Mouse (Mus musculus) MEL (cell line): ENCODE data around the gene Ncstn. TPM values are rescaled to one million over a fixed set of nuclear protein-coding genes. Genes with fewer than 3 reads are reported as not detected.

Source experiments
- DNase-seq: peaks from one replicate; pipeline ENCODE4 v3.0.0; 2011; ENCODE audit warnings: low read depth, low spot score
- H3K27ac ChIP-seq: 2 replicates; pipeline ENCODE4 v1.5.1; 2012; ENCODE audit warnings: low read depth, mild to moderate bottlenecking, control low read depth, low read length, moderate library complexity; ENCODE audit not compliant: control insufficient read depth
- H3K27me3 ChIP-seq, 2 experiments: fragments of 150-350 bp in 1 of 2; sonication (generic) in 1 of 2; 2 replicates each; pipeline ENCODE4 v1.6.1; 2012; ENCODE audit warnings: low read length in 2 of 2, mild to moderate bottlenecking in 2 of 2, improper control_type of control experiment in 1 of 2, moderate library complexity in 1 of 2; ENCODE audit not compliant: insufficient read depth in 2 of 2, control insufficient read depth in 1 of 2
- H3K36me3 ChIP-seq, 2 experiments: 2 replicates each; pipeline ENCODE4 v1.6.1; 2012 to 2014; ENCODE audit warnings: low read length in 2 of 2, improper control_type of control experiment in 1 of 2, inconsistent platforms in 1 of 2, mild to moderate bottlenecking in 1 of 2; ENCODE audit not compliant: insufficient read depth in 2 of 2, control insufficient read depth in 1 of 2
- H3K4me1 ChIP-seq, 2 experiments: fragments of 150-350 bp in 1 of 2; sonication (generic) in 1 of 2; 2 replicates each; pipeline ENCODE4 v1.6.1; 2012; ENCODE audit warnings: low read length in 2 of 2, improper control_type of control experiment in 1 of 2, mild to moderate bottlenecking in 1 of 2; ENCODE audit not compliant: insufficient read depth in 2 of 2, control insufficient read depth in 1 of 2
- H3K4me3 ChIP-seq, 2 experiments: fragments of 150-350 bp in 1 of 2; sonication (generic) in 1 of 2; 2 replicates each; pipeline ENCODE4 v1.5.1; 2012; ENCODE audit warnings: low read depth in 2 of 2, low read length in 2 of 2, mild to moderate bottlenecking in 2 of 2, moderate library complexity in 2 of 2, control low read depth in 1 of 2, improper control_type of control experiment in 1 of 2; ENCODE audit not compliant: control insufficient read depth in 1 of 2, insufficient read depth in 1 of 2
- H3K79me2 ChIP-seq: 2 replicates; pipeline ENCODE4 v1.6.1; 2012; ENCODE audit warnings: mild to moderate bottlenecking, low read length, moderate library complexity; ENCODE audit not compliant: control insufficient read depth, poor library complexity, insufficient read depth
- H3K9ac ChIP-seq: 2 replicates; pipeline ENCODE4 v1.6.1; 2012; ENCODE audit warnings: low read depth, mild to moderate bottlenecking, control low read depth, low read length, moderate library complexity; ENCODE audit not compliant: control insufficient read depth, poor library complexity, severe bottlenecking
- H3K9me3 ChIP-seq: fragments of 150-350 bp; sonication (generic); replicated peaks from 2 replicates; pipeline ENCODE4 v1.6.1; 2012; ENCODE audit warnings: mild to moderate bottlenecking, low read length, improper control_type of control experiment, moderate library complexity; ENCODE audit not compliant: insufficient read depth
- CTCF ChIP-seq, 3 experiments: IDR thresholded peaks in 2 of 3; conservative IDR thresholded peaks in 1 of 3; 2 replicates each; pipeline ENCODE4 v1.5.1; 2011 to 2012; ENCODE audit warnings: low read length in 3 of 3, low read depth in 2 of 3, mild to moderate bottlenecking in 2 of 3, improper control_type of control experiment in 1 of 3, inconsistent platforms in 1 of 3, mixed read lengths in 1 of 3, moderate library complexity in 1 of 3; ENCODE audit not compliant: control insufficient read depth in 1 of 3, insufficient read depth in 1 of 3, poor library complexity in 1 of 3, severe bottlenecking in 1 of 3
- E2F4 ChIP-seq: IDR thresholded peaks from 2 replicates; pipeline ENCODE4 v1.6.1; 2011; ENCODE audit warnings: low read depth, low read length, improper control_type of control experiment, borderline replicate concordance
- GABPA ChIP-seq: IDR thresholded peaks from 2 replicates; pipeline ENCODE4 v1.6.1; 2012; ENCODE audit warnings: low read depth, mild to moderate bottlenecking, inconsistent platforms, low read length, improper control_type of control experiment, moderate library complexity
- GATA1 ChIP-seq: IDR thresholded peaks from 2 replicates; pipeline ENCODE4 v1.6.1; 2011; ENCODE audit warnings: low read depth, low read length, improper control_type of control experiment
- HCFC1 ChIP-seq: IDR thresholded peaks from 2 replicates; pipeline ENCODE4 v1.6.1; 2012; ENCODE audit warnings: low read depth, mild to moderate bottlenecking, inconsistent platforms, low read length, improper control_type of control experiment, moderate library complexity
- MAFK ChIP-seq: IDR thresholded peaks from 2 replicates; pipeline ENCODE4 v1.6.1; 2011; ENCODE audit warnings: low read depth, mild to moderate bottlenecking, low read length, improper control_type of control experiment, borderline replicate concordance
- MAX ChIP-seq: IDR thresholded peaks from 2 replicates; pipeline ENCODE4 v1.6.1; 2011; ENCODE audit warnings: low read length, improper control_type of control experiment
- MAZ ChIP-seq: IDR thresholded peaks from 2 replicates; pipeline ENCODE4 v1.6.1; 2012; ENCODE audit warnings: low read depth, mild to moderate bottlenecking, inconsistent platforms, low read length, improper control_type of control experiment
- MEF2A ChIP-seq: IDR thresholded peaks from 2 replicates; pipeline ENCODE4 v1.6.1; 2014; ENCODE audit warnings: low read depth, mild to moderate bottlenecking, inconsistent platforms, low read length, improper control_type of control experiment; ENCODE audit not compliant: poor library complexity, insufficient replicate concordance, severe bottlenecking; ENCODE audit errors: extremely low read depth
- MXI1 ChIP-seq: IDR thresholded peaks from 2 replicates; pipeline ENCODE4 v1.6.1; 2011; ENCODE audit warnings: mild to moderate bottlenecking, low read depth, low read length, improper control_type of control experiment
- MYB ChIP-seq: IDR thresholded peaks from 2 replicates; pipeline ENCODE4 v1.6.1; 2011; ENCODE audit warnings: mild to moderate bottlenecking, low read depth, low read length, improper control_type of control experiment
- NRF1 ChIP-seq: IDR thresholded peaks from 2 replicates; pipeline ENCODE4 v1.6.1; 2014; ENCODE audit warnings: low read depth, mild to moderate bottlenecking, inconsistent platforms, low read length, improper control_type of control experiment, moderate library complexity; ENCODE audit not compliant: poor library complexity, insufficient read depth, severe bottlenecking
- POLR2A ChIP-seq, 2 experiments: IDR thresholded peaks; 2 replicates each; pipeline ENCODE4 v1.6.1; 2011 to 2012; ENCODE audit warnings: low read length in 2 of 2, mild to moderate bottlenecking in 2 of 2, control low read depth in 1 of 2, improper control_type of control experiment in 1 of 2, low read depth in 1 of 2, moderate library complexity in 1 of 2; ENCODE audit not compliant: control insufficient read depth in 1 of 2, insufficient read depth in 1 of 2, poor library complexity in 1 of 2
- RAD21 ChIP-seq: IDR thresholded peaks from 2 replicates; pipeline ENCODE4 v1.6.1; 2011; ENCODE audit warnings: mild to moderate bottlenecking, low read depth, low read length, improper control_type of control experiment
- TAL1 ChIP-seq: IDR thresholded peaks from 2 replicates; pipeline ENCODE4 v1.6.1; 2012; ENCODE audit warnings: mild to moderate bottlenecking, inconsistent platforms, low read length, moderate library complexity, mixed read lengths
- TCF12 ChIP-seq: IDR thresholded peaks from 2 replicates; pipeline ENCODE4 v1.6.1; 2014; ENCODE audit warnings: low read depth, mild to moderate bottlenecking, inconsistent platforms, low read length, improper control_type of control experiment, moderate library complexity
- UBTF ChIP-seq: IDR thresholded peaks from 2 replicates; pipeline ENCODE4 v1.6.1; 2012; ENCODE audit warnings: low read depth, mild to moderate bottlenecking, inconsistent platforms, low read length, improper control_type of control experiment, moderate library complexity, borderline replicate concordance; ENCODE audit not compliant: insufficient read depth
- USF1 ChIP-seq: IDR thresholded peaks from 2 replicates; pipeline ENCODE4 v1.6.1; 2014; ENCODE audit warnings: low read depth, mild to moderate bottlenecking, inconsistent platforms, low read length, improper control_type of control experiment, moderate library complexity
- USF2 ChIP-seq, 2 experiments: IDR thresholded peaks; 2 replicates each; pipeline ENCODE4 v1.6.1; 2011 to 2012; ENCODE audit warnings: improper control_type of control experiment in 2 of 2, low read length in 2 of 2, borderline replicate concordance in 1 of 2, inconsistent platforms in 1 of 2, low read depth in 1 of 2, mild to moderate bottlenecking in 1 of 2; ENCODE audit not compliant: insufficient read depth in 1 of 2
- ZKSCAN1 ChIP-seq: IDR thresholded peaks from 2 replicates; pipeline ENCODE4 v1.6.1; 2012; ENCODE audit warnings: low read depth, mild to moderate bottlenecking, inconsistent platforms, low read length, improper control_type of control experiment, moderate library complexity
- polyA plus RNA-seq, 2 experiments: library from polyadenylated mRNA; stranded (reverse) in 1 of 2; unstranded in 1 of 2; fragments of >175 nt in 1 of 2; fragments of >200 nt in 1 of 2; gene quantifications; 2 replicates each; pipeline versions ENCODE4 v1.2.1 to v1.2.4; 2012; ENCODE audit warnings: low replicate concordance in 2 of 2, low read depth in 1 of 2; ENCODE audit not compliant: insufficient read length in 2 of 2, insufficient read depth in 1 of 2, missing spikeins in 1 of 2
- total RNA-seq: library from RNA; depleted of rRNA; stranded (reverse); fragments of 300-350 nt; gene quantifications from 2 replicates; pipeline ENCODE4 v1.2.3, GENCODE M21; 2012

The Ncstn gene
- total and polyA plus RNA-seq, 3 experiments = 9.9 to 38.5 TPM; not detected in 1

- Histone ChIP-seq H3K27me3 (no peaks in the 10 kb centered on the region), H3K27ac (no peak overlapping the region), H3K36me3 (peaks cover 0 to 44% of the 10 kb centered on the region in 2 experiments; a peak in 2 of 4 replicates), H3K9ac (no peak overlapping the region), H3K79me2 (no peaks in the 10 kb centered on the region), H3K4me3 (no peak overlapping the region), H3K4me1 (no peaks in the 10 kb centered on the region), H3K9me3 (no peaks in the 10 kb centered on the region)
- no peak for DNase-seq
- TF ChIP-seq MAFK = no peak
- TF ChIP-seq UBTF = no peak
- no peak for TF ChIP-seq MEF2A
- TF ChIP-seq USF2 (IDR thresholded peaks at IDR 0.05; ENCODE audit: borderline replicate concordance in 1 of 2, insufficient read depth in 1 of 2, low read depth in 1 of 2, low read length in 2 of 2) = no peak
- no peak for TF ChIP-seq NRF1
- TF ChIP-seq MYB = no peak
- TF ChIP-seq POLR2A (IDR thresholded peaks at IDR 0.05; ENCODE audit: control insufficient read depth in 1 of 2, insufficient read depth in 1 of 2, low read depth in 1 of 2, low read length in 2 of 2, poor library complexity in 1 of 2) = no peak
- TF ChIP-seq CTCF (IDR thresholded peaks at IDR 0.05 in 2 of 3, conservative IDR thresholded peaks at IDR 0.05 in 1 of 3; ENCODE audit: control insufficient read depth in 1 of 3, insufficient read depth in 1 of 3, low read depth in 2 of 3, low read length in 3 of 3, poor library complexity in 1 of 3, severe bottlenecking in 1 of 3) = no peak
- TF ChIP-seq HCFC1 = no peak
- TF ChIP-seq ZKSCAN1 = no peak
- no peak for TF ChIP-seq MXI1
- no peak for TF ChIP-seq GATA1
- TF ChIP-seq TCF12 = no peak
- no peak for TF ChIP-seq MAZ
- TF ChIP-seq E2F4 = no peak
- TF ChIP-seq RAD21 = no peak
- no peak for TF ChIP-seq MAX
- no peak for TF ChIP-seq TAL1
- no peak for TF ChIP-seq GABPA
These were observed 21.0 kb upstream of the Ncstn start for GRCm38 (mm10) chr1:172103619-172104018.

- Histone ChIP-seq H3K4me1 (peaks cover 2 to 3% of the 10 kb centered on the region in 2 experiments; a peak in 3 of 4 replicates), H3K79me2 (no peaks in the 10 kb centered on the region), H3K36me3 (peaks cover 11 to 37% of the 10 kb centered on the region in 2 experiments), H3K9me3 (no peaks in the 10 kb centered on the region), H3K27me3 (no peaks in the 10 kb centered on the region), H3K4me3 (no peak overlapping the region), H3K27ac (no peak overlapping the region), H3K9ac (no peak overlapping the region)
- TF ChIP-seq USF1 = no peak
- DNase-seq = no peak
These were observed 16.9 kb upstream of the Ncstn start for GRCm38 (mm10) chr1:172099325-172100033.
